Mouse (Mus musculus): ENCODE measurements at regions not wholly inside any gene's neighbourhood (a gene's known extent, or its start where the extent isn't known, plus 50 kb on each side); places are given as distances from the start of the nearest gene placed in this dataset.

DNA sequence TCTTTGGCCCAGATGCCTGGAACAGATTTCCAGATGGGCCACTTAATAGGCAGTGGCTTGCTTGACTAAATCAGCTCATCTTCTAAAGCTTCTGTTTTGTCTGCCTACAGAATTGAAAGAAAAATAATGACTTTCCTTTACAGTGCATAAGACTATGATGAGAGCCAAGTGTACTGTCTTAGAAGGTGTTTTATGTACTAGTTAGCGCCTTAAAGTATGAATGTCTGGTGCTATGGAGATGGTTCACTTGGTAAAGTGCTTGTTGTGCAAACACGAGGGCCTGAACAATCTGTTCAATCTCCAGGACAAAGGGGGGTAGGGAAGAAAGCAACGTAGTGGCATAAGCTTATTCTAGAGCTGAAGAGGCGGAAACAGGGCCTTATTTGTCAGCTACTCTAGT lies 511.5 kb upstream of the 4930412O13Rik start:
- Histone ChIP-seq H3K27me3 (replicated peaks) (no peaks in the 10 kb centered on the region), H3K4me1 (ENCODE audit: control insufficient read depth in 1 of 2, insufficient read depth in 2 of 2) (no peaks in the 10 kb centered on the region), H3K27ac (ENCODE audit: insufficient read depth, low read depth) (no peak overlapping the region), H3K4me3 (replicated peaks in 1 of 3; ENCODE audit: low read depth in 2 of 3, low read length in 2 of 3, poor library complexity in 1 of 3) (no peak overlapping the region), H3K4me2 (ENCODE audit: insufficient read depth, low read depth, poor library complexity, severe bottlenecking) (no peak overlapping the region), H3K9ac (ENCODE audit: insufficient read depth, low read depth) (no peak overlapping the region), H3K9me3 (replicated peaks; ENCODE audit: low read length) (no peaks in the 10 kb centered on the region), H3K79me2 (replicated peaks; ENCODE audit: control insufficient read depth, extremely low read depth, insufficient read depth, poor library complexity, severe bottlenecking) (no peaks in the 10 kb centered on the region), H3K36me3 (replicated peaks in 1 of 2; ENCODE audit: control insufficient read depth in 1 of 2, insufficient read depth in 1 of 2, low read length in 1 of 2) (no peaks in the 10 kb centered on the region)
- dilution Hi-C loops (cut with MboI; ENCODE audit: extremely low pct_ligation_motif_present, extremely low pct_unique_long_range_greater_than_20kb, low sequenced_read_pairs), result no loop called here
- TF ChIP-seq PAX5 (IDR thresholded peaks at IDR 0.05; ENCODE audit: low read length) (no peak), MYC (IDR thresholded peaks at IDR 0.05; ENCODE audit: low read depth, low read length) (no peak), IRF4 (IDR thresholded peaks at IDR 0.05; ENCODE audit: low read depth, low read length) (no peak), MXI1 (IDR thresholded peaks at IDR 0.05; ENCODE audit: low read depth, low read length) (no peak), JUN (IDR thresholded peaks at IDR 0.05; ENCODE audit: insufficient read depth, low read depth, low read length) (no peak), GABPA (IDR thresholded peaks at IDR 0.05; ENCODE audit: insufficient replicate concordance, low read depth, low read length) (no peak), MAZ (IDR thresholded peaks at IDR 0.05; ENCODE audit: low read depth, low read length) (no peak), CHD1 (IDR thresholded peaks at IDR 0.05; ENCODE audit: low read depth, low read length) (no peak), NRF1 (IDR thresholded peaks at IDR 0.05; ENCODE audit: low read depth, low read length) (no peak), ZMIZ1 (IDR thresholded peaks at IDR 0.05; ENCODE audit: low read depth, low read length) (no peak), ZC3H11A (IDR thresholded peaks at IDR 0.05; ENCODE audit: low read depth, low read length) (no peak), BHLHE40 (IDR thresholded peaks at IDR 0.05; ENCODE audit: low read depth, low read length) (no peak), CHD2 (IDR thresholded peaks at IDR 0.05; ENCODE audit: low read length) (no peak), NELFE (IDR thresholded peaks at IDR 0.05; ENCODE audit: low read depth, low read length) (no peak), TBP (conservative IDR thresholded peaks at IDR 0.05; ENCODE audit: low read depth, low read length) (no peak), SMC3 (IDR thresholded peaks at IDR 0.05; ENCODE audit: low read depth, low read length) (no peak), POLR2A (IDR thresholded peaks at IDR 0.05; ENCODE audit: low read depth, low read length) (no peak), ELF1 (IDR thresholded peaks at IDR 0.05; ENCODE audit: low read depth, low read length) (no peak), USF1 (IDR thresholded peaks at IDR 0.05; ENCODE audit: low read depth, low read length) (no peak)
- in situ Hi-C loops (cut with MboI; ENCODE audit: low pct_ligation_motif_present, low pct_unique_long_range_greater_than_20kb, low sequenced_read_pairs), result no loop called here
- no peak for DNase-seq (ENCODE audit: extremely low read depth)

DNA sequence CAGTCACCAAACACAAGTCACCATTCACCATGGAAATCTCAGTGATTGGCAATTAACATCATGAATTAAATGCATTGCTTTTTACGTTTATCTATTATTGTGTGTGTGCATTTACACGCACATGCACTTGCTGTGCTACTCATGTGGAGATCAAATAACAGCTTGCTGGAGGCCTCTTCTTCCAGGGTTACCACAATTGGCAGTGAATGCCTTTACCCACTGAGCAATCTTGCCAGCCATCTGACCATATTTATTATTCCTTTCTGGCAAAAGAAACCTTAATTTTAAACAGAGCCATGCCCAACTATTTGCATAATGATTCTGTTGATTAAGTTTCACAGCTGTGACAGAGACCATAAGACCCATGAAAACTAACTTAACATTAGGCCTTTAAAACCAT lies 494.5 kb upstream of the 4930412O13Rik start:
- Histone ChIP-seq H3K79me2 (replicated peaks; ENCODE audit: control insufficient read depth, extremely low read depth, insufficient read depth, poor library complexity, severe bottlenecking) (no peaks in the 10 kb centered on the region), H3K27me3 (replicated peaks) (no peaks in the 10 kb centered on the region), H3K9ac (ENCODE audit: insufficient read depth, low read depth) (no peak overlapping the region), H3K27ac (ENCODE audit: insufficient read depth, low read depth) (no peak overlapping the region), H3K4me3 (replicated peaks in 1 of 3; ENCODE audit: low read depth in 2 of 3, low read length in 2 of 3, poor library complexity in 1 of 3) (no peak overlapping the region), H3K4me1 (ENCODE audit: control insufficient read depth in 1 of 2, insufficient read depth in 2 of 2) (no peaks in the 10 kb centered on the region), H3K9me3 (replicated peaks; ENCODE audit: low read length) (no peaks in the 10 kb centered on the region), H3K36me3 (replicated peaks in 1 of 2; ENCODE audit: control insufficient read depth in 1 of 2, insufficient read depth in 1 of 2, low read length in 1 of 2) (no peaks in the 10 kb centered on the region), H3K4me2 (ENCODE audit: insufficient read depth, low read depth, poor library complexity, severe bottlenecking) (no peak overlapping the region)
- in situ Hi-C loops (cut with MboI; ENCODE audit: low pct_ligation_motif_present, low pct_unique_long_range_greater_than_20kb, low sequenced_read_pairs) (no loop called here), dilution Hi-C loops (cut with MboI; ENCODE audit: extremely low pct_ligation_motif_present, extremely low pct_unique_long_range_greater_than_20kb, low sequenced_read_pairs) (no loop called here)
- TF ChIP-seq GABPA (IDR thresholded peaks at IDR 0.05; ENCODE audit: insufficient replicate concordance, low read depth, low read length) (no peak), USF2 (conservative IDR thresholded peaks at IDR 0.05; ENCODE audit: low read depth, low read length) (no peak), USF1 (IDR thresholded peaks at IDR 0.05; ENCODE audit: low read depth, low read length) (no peak), TBP (conservative IDR thresholded peaks at IDR 0.05; ENCODE audit: low read depth, low read length) (no peak), PAX5 (IDR thresholded peaks at IDR 0.05; ENCODE audit: low read length) (no peak), MEF2A (IDR thresholded peaks at IDR 0.05; ENCODE audit: borderline replicate concordance, low read depth, low read length) (no peak), TCF12 (IDR thresholded peaks at IDR 0.05; ENCODE audit: low read depth, low read length) (no peak), CHD1 (IDR thresholded peaks at IDR 0.05; ENCODE audit: low read depth, low read length) (no peak), ETS1 (conservative IDR thresholded peaks at IDR 0.05; ENCODE audit: low read depth, low read length) (no peak), ELF1 (IDR thresholded peaks at IDR 0.05; ENCODE audit: low read depth, low read length) (no peak), SMC3 (IDR thresholded peaks at IDR 0.05; ENCODE audit: low read depth, low read length) (no peak), HCFC1 (IDR thresholded peaks at IDR 0.05; ENCODE audit: low read depth, low read length) (no peak), RAD21 (IDR thresholded peaks at IDR 0.05; ENCODE audit: low read depth, low read length) (no peak), JUN (IDR thresholded peaks at IDR 0.05; ENCODE audit: insufficient read depth, low read depth, low read length) (no peak)
- DNase-seq (ENCODE audit: extremely low read depth), result no peak
